Mouse (Mus musculus): ENCODE results near the gene Slitrk5. TPM values are rescaled to one million over a fixed set of nuclear protein-coding genes. Genes with fewer than 3 reads are reported as not detected.

Slitrk5 gene
- polyA plus RNA-seq (2015; fragmentation: Nextera tagmentation; extraction: Ambion mirVana): 0.33 and 0.40 TPM in 2 replicates

GRCm38 (mm10) chr14:111674664-111675147 lies at the start of gene Slitrk5:
Gene Slitrk5 (plus strand): TSS chr14:111675097.

Data from skeletal muscle tissue, postnatal 0 days (tissue).